In genomic region chr12:3823408-3823807, GRCm38 (mm10) we compare ENCODE assay signal across 14 mouse cellular contexts. TPM values are rescaled to one million over a fixed set of nuclear protein-coding genes. Genes with fewer than 3 reads are reported as not detected.
DNase-seq lines count a peak whose midpoint lies in the region; ATAC-seq and TF ChIP-seq lines count a peak whose summit lies in the region.
"Had no signal": no experiment of that assay in that cellular context is flagged by ENCODE, and none has a peak within 500 bp of the region (broad histone marks: within the 10 kb centered on the region; RNA-seq: fewer than 3 reads in every experiment).

No protein-coding gene starts in this region.

- no peak for TF ChIP-seq POLR2A in brain, embryonic 14.5 days (IDR thresholded peaks at IDR 0.05; ENCODE audit: borderline replicate concordance, extremely low read depth, insufficient read depth, insufficient read length, poor library complexity, severe bottlenecking)
- TF ChIP-seq POLR2A in olfactory bulb, adult 2 months (IDR thresholded peaks at IDR 0.05; ENCODE audit: insufficient read depth, low read depth, low read length): no peak
- TF ChIP-seq POLR2A in cerebellum, adult 2 months (IDR thresholded peaks at IDR 0.05; ENCODE audit: borderline replicate concordance, insufficient read depth, low read length): no peak

- no peak overlapping the region for H3K4me3 ChIP-seq in forebrain, embryonic 16.5 days (replicated peaks; ENCODE audit: low read length)
- H3K4me3 ChIP-seq in forebrain, embryonic 10.5 days: no peak overlapping the region
- peak overlapping the region; percentile 19 for H3K4me3 ChIP-seq in olfactory bulb, adult 2 months (ENCODE audit: insufficient read depth, low read depth, low read length)
- H3K4me3 ChIP-seq in cerebellum, adult 2 months (replicated peaks; ENCODE audit: insufficient read depth, low read depth, low read length): no peak overlapping the region

- no peaks in the 10 kb centered on the region for H3K36me3 ChIP-seq in forebrain, embryonic 16.5 days (ENCODE audit: control insufficient read depth, insufficient read depth)
- no peaks in the 10 kb centered on the region for H3K36me3 ChIP-seq in forebrain, embryonic 10.5 days (replicated peaks)

- intact Hi-C loops in left cerebral cortex, postnatal 4 days (cut with DNase I): no loop called here

- no peak overlapping the region for H3K9ac ChIP-seq in forebrain, embryonic 16.5 days (replicated peaks; ENCODE audit: low read depth, low read length)
- H3K9ac ChIP-seq: hindbrain, embryonic 14.5 days had no signal

- H3K4me1 ChIP-seq in forebrain, embryonic 16.5 days (replicated peaks; ENCODE audit: control insufficient read depth, insufficient read depth, low read length): peaks cover 26% of the 10 kb centered on the region
- H3K4me1 ChIP-seq in forebrain, embryonic 10.5 days: peaks cover 30% of the 10 kb centered on the region
- peaks cover 60% of the 10 kb centered on the region for H3K4me1 ChIP-seq in olfactory bulb, adult 2 months (ENCODE audit: control insufficient read depth, insufficient read depth, low read length)
- H3K4me1 ChIP-seq in cerebellum, adult 2 months (ENCODE audit: control insufficient read depth, insufficient read depth, low read length): peaks cover 57% of the 10 kb centered on the region

- peak; percentile 41; the same call in 1 of the 2 replicates for ATAC-seq in forebrain, embryonic 16.5 days

- no peak for DNase-seq in forebrain, embryonic 10.5 days (ENCODE audit: extremely low spot score, low spot score)
- peak; percentile 48 to 71 for DNase-seq in left cerebral cortex, adult 18-20 months (ENCODE audit: low spot score in 2 of 2)
- DNase-seq in left cerebral cortex, postnatal 4 days: no peak
- DNase-seq in brain, embryonic 14.5 days (ENCODE audit: low read depth): peak; percentile 45
- no peak for DNase-seq in cerebellum, adult 2 months
- DNase-seq in cerebellum, adult 9-10 months: no peak
- DNase-seq: B cell, adult 2 months; cerebellum, postnatal 25 days; gastrocnemius, postnatal 36 days; kidney, postnatal 4 days had no signal

- H3K27me3 ChIP-seq in forebrain, embryonic 16.5 days (replicated peaks; ENCODE audit: control insufficient read depth, insufficient read depth, low read length): no peaks in the 10 kb centered on the region
- no peaks in the 10 kb centered on the region for H3K27me3 ChIP-seq in forebrain, embryonic 10.5 days (ENCODE audit: poor library complexity, severe bottlenecking)
- no peaks in the 10 kb centered on the region for H3K27me3 ChIP-seq in cerebellum, adult 2 months (ENCODE audit: control insufficient read depth, insufficient read depth, low read length)

- H3K4me2 ChIP-seq in forebrain, embryonic 16.5 days (ENCODE audit: low read length): no peak overlapping the region
- H3K4me2 ChIP-seq: hindbrain, embryonic 14.5 days had no signal

- no peak for TF ChIP-seq CTCF in brain, embryonic 14.5 days (IDR thresholded peaks at IDR 0.05; ENCODE audit: borderline replicate concordance, extremely low read depth, insufficient read depth, insufficient read length)
- no peak for TF ChIP-seq CTCF in olfactory bulb, adult 2 months (IDR thresholded peaks at IDR 0.05; ENCODE audit: insufficient read depth, low read depth, low read length)
- TF ChIP-seq CTCF in cerebellum, adult 2 months (IDR thresholded peaks at IDR 0.05; ENCODE audit: borderline replicate concordance, insufficient read depth, low read depth, low read length): no peak

- H3K9me3 ChIP-seq in forebrain, embryonic 16.5 days (ENCODE audit: control insufficient read depth, low read length): no peaks in the 10 kb centered on the region
- H3K9me3 ChIP-seq in forebrain, embryonic 10.5 days: no peaks in the 10 kb centered on the region

- H3K27ac ChIP-seq in forebrain, embryonic 16.5 days (ENCODE audit: low read length): no peak overlapping the region
- no peak overlapping the region for H3K27ac ChIP-seq in forebrain, embryonic 10.5 days
- H3K27ac ChIP-seq in olfactory bulb, adult 2 months (ENCODE audit: insufficient read depth, low read depth, low read length): peak overlapping the region; percentile 96
- H3K27ac ChIP-seq in cerebellum, adult 2 months (ENCODE audit: insufficient read depth, low read length): no peak overlapping the region
- H3K27ac ChIP-seq: hindbrain, embryonic 14.5 days; macrophage had no signal

- 37% methylated on average over 5 of the region's 5 CpGs for WGBS in forebrain, embryonic 16.5 days
- WGBS in forebrain, embryonic 10.5 days: 81% methylated on average over 5 of the region's 5 CpGs
- WGBS in olfactory bulb, adult 2 months: 9% methylated on average over 5 of the region's 5 CpGs
- WGBS in cerebellum, adult 2 months: 57% methylated on average over 5 of the region's 5 CpGs

RNA-seq across cellular contexts. Expression of gene Dnmt3a, which starts 17.6 kb away (rescaled TPM):
- polyA plus RNA-seq in forebrain, embryonic 16.5 days (2015; fragmentation: Nextera tagmentation; extraction: Ambion mirVana): 86.3 and 86.6 TPM in 2 replicates
- 117 and 119 TPM in 2 replicates for polyA plus RNA-seq in forebrain, embryonic 10.5 days (2016; fragmentation: Nextera tagmentation; extraction: Ambion mirVana)
- 10 to 100 TPM; 86.7 to 94.0 TPM for total RNA-seq in left cerebral cortex, adult 18-20 months (2021)
- 100 to 1,000 TPM; 184 to 206 TPM for total RNA-seq in left cerebral cortex, postnatal 4 days (2021)
- polyA plus RNA-seq in brain, embryonic 14.5 days (2012; rRNA removed): 36.2 and 54.8 TPM in 2 replicates
- polyA plus RNA-seq in olfactory bulb, adult 2 months (2012; ENCODE audit: insufficient read depth, insufficient read length, low replicate concordance, missing spikeins): not detected in 2 replicates
- polyA plus RNA-seq in cerebellum, adult 2 months (2012; rRNA removed): 43.2 and 47.6 TPM in 2 replicates

Comparison
In these comparisons a context has a peak if more than half of its experiments do, and no peak if none do; other contexts are left out.
1. DNase-seq: peak in left cerebral cortex, adult 18-20 months (2 of 2) and brain, embryonic 14.5 days (single experiment); none in forebrain, embryonic 10.5 days (single experiment), left cerebral cortex, postnatal 4 days (single experiment), cerebellum, adult 2 months (0 of 2) and cerebellum, adult 9-10 months (single experiment).